ENCODE assay signal across 20 mouse cellular contexts in genomic region chr11:98045596-98045995, GRCm38 (mm10). TPM values are rescaled to one million over a fixed set of nuclear protein-coding genes. Genes with fewer than 3 reads are reported as not detected.
DNase-seq lines count a peak whose midpoint lies in the region; ATAC-seq and TF ChIP-seq lines count a peak whose summit lies in the region.
"Had no signal": no experiment of that assay in that cellular context is flagged by ENCODE, and none has a peak within 500 bp of the region (broad histone marks: within the 10 kb centered on the region; RNA-seq: fewer than 3 reads in every experiment).

No protein-coding gene starts in this region.

- intact Hi-C loops in left cerebral cortex, adult 2 months (cut with DNase I), result no loop called here
- intact Hi-C loops in left cerebral cortex, postnatal 14 days (cut with DNase I), result no loop called here

- H3K36me3 ChIP-seq in liver, embryonic 12.5 days, result no peaks in the 10 kb centered on the region
- H3K36me3 ChIP-seq: heart, embryonic 10.5 days; liver, embryonic 15.5 days; midbrain, embryonic 13.5 days had no signal

- no peak overlapping the region for H3K4me3 ChIP-seq in left cerebral cortex, adult 2 months
- no peak overlapping the region for H3K4me3 ChIP-seq in liver, embryonic 12.5 days
- H3K4me3 ChIP-seq: heart, embryonic 10.5 days; liver, embryonic 15.5 days; midbrain, embryonic 13.5 days had no signal

- no peaks in the 10 kb centered on the region for H3K9me3 ChIP-seq in liver, embryonic 12.5 days (replicated peaks)
- H3K9me3 ChIP-seq: heart, embryonic 10.5 days; liver, embryonic 15.5 days; midbrain, embryonic 13.5 days had no signal

- H3K4me2 ChIP-seq in liver, embryonic 12.5 days, result no peak overlapping the region
- H3K4me2 ChIP-seq: liver, embryonic 15.5 days; midbrain, embryonic 13.5 days had no signal

- no peak for ATAC-seq in liver, embryonic 12.5 days
- ATAC-seq: forebrain, postnatal 0 days; midbrain, embryonic 13.5 days had no signal

- H3K27me3 ChIP-seq in liver, embryonic 12.5 days (replicated peaks), result peaks cover 52% of the 10 kb centered on the region

- DNase-seq in cerebellum, adult 9-11 months, result peak; percentile 53
- no peak for DNase-seq in cerebellum, postnatal 4 days (ENCODE audit: low spot score in 2 of 2)
- DNase-seq in left cerebral cortex, adult 2 months (ENCODE audit: extremely low spot score in 1 of 2, low spot score in 2 of 2), result no peak
- no peak for DNase-seq in left cerebral cortex, postnatal 14 days (ENCODE audit: low spot score in 2 of 2)
- peak; percentile 52 to 54 for DNase-seq in B cell, adult 2 months
- peak; percentile 94 for DNase-seq in R1 (ENCODE audit: low read depth, low spot score)
- no peak for DNase-seq in embryo, embryonic 10 days (ENCODE audit: low spot score)
- DNase-seq: adrenal gland, adult 2 months; cerebellum, postnatal 25 days; forebrain, postnatal 0 days; gastrocnemius, postnatal 10 days; heart, postnatal 4 days; kidney, postnatal 10 days; left cerebral cortex, postnatal 4 days had no signal

- 57% methylated on average over 4 of the region's 4 CpGs for WGBS in liver, embryonic 12.5 days (ENCODE audit: insufficient replicate concordance)

- no peaks in the 10 kb centered on the region for H3K4me1 ChIP-seq in liver, embryonic 12.5 days
- H3K4me1 ChIP-seq: liver, embryonic 15.5 days; midbrain, embryonic 13.5 days had no signal

- no peak overlapping the region for H3K27ac ChIP-seq in left cerebral cortex, adult 2 months
- no peak overlapping the region for H3K27ac ChIP-seq in liver, embryonic 12.5 days
- H3K27ac ChIP-seq: heart, embryonic 10.5 days; liver, embryonic 15.5 days; macrophage; midbrain, embryonic 13.5 days had no signal

- peak; percentile 7; the same call in 1 of the 2 replicates for TF ChIP-seq CTCF in left cerebral cortex, adult 2 months (IDR thresholded peaks at IDR 0.05)

- H3K9ac ChIP-seq in liver, embryonic 12.5 days, result no peak overlapping the region
- H3K9ac ChIP-seq: forebrain, postnatal 0 days; liver, embryonic 15.5 days; midbrain, embryonic 13.5 days had no signal

RNA-seq across cellular contexts. Expression of gene Stac2, which starts 7.7 kb away (rescaled TPM):
- total RNA-seq in left cerebral cortex, adult 2 months (2021), result 10 to 100 TPM; 97.3 to 99.9 TPM
- total RNA-seq in left cerebral cortex, postnatal 14 days (2021), result 10 to 100 TPM; 27.7 to 28.0 TPM
- polyA plus RNA-seq in liver, embryonic 12.5 days (2016; fragmentation: Nextera tagmentation; extraction: Ambion mirVana), result 0.07 and 0.10 TPM in 2 replicates

RNA-seq across cellular contexts. Expression of gene Rpl19, which starts 19.1 kb away (rescaled TPM):
- 100 to 1,000 TPM; 560 to 591 TPM for total RNA-seq in left cerebral cortex, adult 2 months (2021)
- 100 to 1,000 TPM; 536 to 545 TPM for total RNA-seq in left cerebral cortex, postnatal 14 days (2021)
- 869 and 913 TPM in 2 replicates for polyA plus RNA-seq in liver, embryonic 12.5 days (2016; fragmentation: Nextera tagmentation; extraction: Ambion mirVana)

RNA-seq across cellular contexts. Expression of gene Cacnb1, which starts 22.8 kb away (rescaled TPM):
- total RNA-seq in left cerebral cortex, adult 2 months (2021), result 100 to 1,000 TPM; 150 to 170 TPM
- total RNA-seq in left cerebral cortex, postnatal 14 days (2021), result 100 to 1,000 TPM; 150 TPM
- polyA plus RNA-seq in liver, embryonic 12.5 days (2016; fragmentation: Nextera tagmentation; extraction: Ambion mirVana), result 0.95 and 1.0 TPM in 2 replicates

RNA-seq across cellular contexts. Expression of gene Arl5c, which starts 49.6 kb away (rescaled TPM):
- 1 to 10 TPM; 1.2 TPM for total RNA-seq in left cerebral cortex, adult 2 months (2021)
- 1 to 10 TPM; 2.2 to 2.3 TPM for total RNA-seq in left cerebral cortex, postnatal 14 days (2021)
- polyA plus RNA-seq in liver, embryonic 12.5 days (2016; fragmentation: Nextera tagmentation; extraction: Ambion mirVana), result 15.6 and 17.1 TPM in 2 replicates

RNA-seq across cellular contexts. Expression of gene Plxdc1, which starts 59.4 kb away (rescaled TPM):
- total RNA-seq in left cerebral cortex, adult 2 months (2021), result 10 to 100 TPM; 35.2 to 37.1 TPM
- 10 to 100 TPM in 1 of 2 experiments, 1 to 10 TPM in 1; 9.8 to 14.9 TPM for total RNA-seq in left cerebral cortex, postnatal 14 days (2021)
- 0.33 and 0.38 TPM in 2 replicates for polyA plus RNA-seq in liver, embryonic 12.5 days (2016; fragmentation: Nextera tagmentation; extraction: Ambion mirVana)
- polyA plus RNA-seq: heart, embryonic 10.5 days; neural tube, embryonic 11.5 days had no signal

Comparison
In these comparisons a context has a peak if more than half of its experiments do, and no peak if none do; other contexts are left out.
1. DNase-seq: peak in cerebellum, adult 9-11 months (single experiment), B cell, adult 2 months (2 of 2) and R1 (single experiment); none in cerebellum, postnatal 4 days (0 of 2), left cerebral cortex, adult 2 months (0 of 2), left cerebral cortex, postnatal 14 days (0 of 2) and embryo, embryonic 10 days (single experiment).